Mouse (Mus musculus) activated CD4-positive, CD25-positive, alpha-beta regulatory T cell, adult 4 months (primary cell): ENCODE results near the gene Banf1. TPM values are rescaled to one million over a fixed set of nuclear protein-coding genes. Genes with fewer than 3 reads are reported as not detected.

Source experiments
- polyA plus RNA-seq, 2 experiments: library from polyadenylated mRNA; unstranded; fragments of 100-300 nt; shearing (Covaris generic); gene quantifications; one replicate each; pipeline ENCODE4 v1.2.1; 2017

Gene Banf1
- polyA plus RNA-seq, 2 experiments from 2014 or later, result 291 to 328 TPM

Other genes with a start within 250 kb of the Banf1 start
- 1 to 10 TPM; 4.6 to 6.7 TPM for gene Klc2, start 248.6 kb downstream of the Banf1 start, polyA plus RNA-seq
- gene Pacs1, start 94.0 kb downstream of the Banf1 start, polyA plus RNA-seq, result 10 to 100 TPM; 15.7 to 16.3 TPM
- 100 to 1,000 TPM; 299 to 359 TPM for gene Sf3b2, start 71.7 kb downstream of the Banf1 start, polyA plus RNA-seq
- gene Gal3st3, start 68.8 kb downstream of the Banf1 start, polyA plus RNA-seq, result under 1 TPM in 1 of 2 experiments, not detected in 1; 0.13 TPM
- gene Catsper1, start 31.4 kb downstream of the Banf1 start, polyA plus RNA-seq, result not detected
- gene Cst6, start 17.6 kb downstream of the Banf1 start, polyA plus RNA-seq, result 1 to 10 TPM; 7.8 to 7.9 TPM
- gene Eif1ad, start 427 bp downstream of the Banf1 start, polyA plus RNA-seq, result 10 to 100 TPM; 43.7 to 51.9 TPM
- 10 to 100 TPM; 16.7 to 34.3 TPM for gene Sart1, start 21.5 kb upstream of the Banf1 start, polyA plus RNA-seq
- not detected for gene Tsga10ip, start 35.4 kb upstream of the Banf1 start, polyA plus RNA-seq
- 10 to 100 TPM; 50.3 to 53.6 TPM for gene Drap1, start 57.8 kb upstream of the Banf1 start, polyA plus RNA-seq
- gene AI837181, start 58.0 kb upstream of the Banf1 start, polyA plus RNA-seq, result 10 to 100 TPM; 17.6 to 18.6 TPM
- not detected for gene Fosl1, start 80.4 kb upstream of the Banf1 start, polyA plus RNA-seq
- 1 to 10 TPM; 1.1 to 1.2 TPM for gene Ccdc85b, start 90.7 kb upstream of the Banf1 start, polyA plus RNA-seq
- gene Fibp, start 93.4 kb upstream of the Banf1 start, polyA plus RNA-seq, result 10 to 100 TPM; 65.0 to 84.0 TPM
- gene Ctsw, start 101.3 kb upstream of the Banf1 start, polyA plus RNA-seq, result 100 to 1,000 TPM; 175 to 215 TPM
- 1 to 10 TPM; 1.5 to 1.9 TPM for gene Efemp2, start 106.8 kb upstream of the Banf1 start, polyA plus RNA-seq
- gene Mus81, start 121.2 kb upstream of the Banf1 start, polyA plus RNA-seq, result 10 to 100 TPM; 34.3 to 39.7 TPM
- gene Cfl1, start 123.3 kb upstream of the Banf1 start, polyA plus RNA-seq, result 1,000 to 10,000 TPM; 2,749 to 2,812 TPM
- gene 1700020D05Rik, start 136.6 kb upstream of the Banf1 start, polyA plus RNA-seq, result under 1 TPM; 0.33 to 0.51 TPM
- 10 to 100 TPM; 16.3 to 18.4 TPM for gene Snx32, start 143.4 kb upstream of the Banf1 start, polyA plus RNA-seq
- not detected for gene Ovol1, start 193.5 kb upstream of the Banf1 start, polyA plus RNA-seq
- 1 to 10 TPM; 5.1 to 8.6 TPM for gene Ap5b1, start 200.9 kb upstream of the Banf1 start, polyA plus RNA-seq
- 10 to 100 TPM; 65.1 to 70.2 TPM for gene Rnaseh2c, start 234.7 kb upstream of the Banf1 start, polyA plus RNA-seq
- gene Kat5, start 243.1 kb upstream of the Banf1 start, polyA plus RNA-seq, result 10 to 100 TPM; 21.9 to 37.3 TPM